Mouse (Mus musculus) brain, embryonic 14.5 days (tissue): ENCODE data around the gene Slc15a2.

ENCODE experiments used
- CTCF ChIP-seq: fragments of 200-500 bp; IDR thresholded peaks from 2 replicates; pipeline ENCODE4 v1.5.1; 2012; ENCODE audit warnings: inconsistent platforms, mild to moderate bottlenecking, moderate library complexity, borderline replicate concordance; ENCODE audit not compliant: insufficient read depth, insufficient read length; ENCODE audit errors: extremely low read depth
- POLR2A ChIP-seq: fragments of 200-500 bp; IDR thresholded peaks from 2 replicates; pipeline ENCODE4 v1.6.1; 2012; ENCODE audit warnings: mild to moderate bottlenecking, inconsistent platforms, borderline replicate concordance; ENCODE audit not compliant: poor library complexity, insufficient read depth, insufficient read length, severe bottlenecking; ENCODE audit errors: extremely low read depth

GRCm38 (mm10) chr16:36722739-36723138, 62.0 kb downstream of the Slc15a2 start:
- TF ChIP-seq CTCF, result no peak
- no peak for TF ChIP-seq POLR2A
